Mouse (Mus musculus): ENCODE measurements at regions not wholly inside any gene's neighbourhood (a gene's known extent, or its start where the extent isn't known, plus 50 kb on each side); places are given as distances from the start of the nearest gene placed in this dataset.

DNA sequence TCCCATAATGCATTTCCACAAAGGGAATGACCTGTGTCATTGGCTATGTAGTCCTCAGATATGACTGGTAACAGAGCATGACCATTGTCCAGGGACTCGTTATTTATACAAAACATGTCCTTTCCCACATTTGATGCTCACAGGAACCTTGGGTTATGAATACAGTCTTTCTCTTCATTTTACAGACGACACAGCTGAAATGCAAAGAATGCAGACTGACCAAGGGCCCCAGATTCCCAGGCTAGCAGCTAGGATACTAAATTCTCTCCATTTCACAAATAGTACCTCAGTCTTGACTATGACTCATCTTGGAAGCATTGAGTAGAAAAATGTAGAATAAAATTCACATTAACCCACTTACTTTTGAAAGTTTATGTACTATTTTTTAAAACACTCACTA lies 182.7 kb upstream of the Sox4 start:
- H3K36me3 ChIP-seq: no peaks in the 10 kb centered on the region
- no peaks in the 10 kb centered on the region for H3K9me3 ChIP-seq (replicated peaks)
- no peak overlapping the region for H3K4me2 ChIP-seq
- ATAC-seq (replicated peaks; ENCODE audit: low FRiP score): no peak
- 82% methylated on average over 2 of the region's 2 CpGs for WGBS
- 0 out of 2 replicates have a peak, but pooled peaks cover 3% of the 10 kb centered on the region for H3K4me1 ChIP-seq
- no peaks in the 10 kb centered on the region for H3K27me3 ChIP-seq
- H3K9ac ChIP-seq: no peak overlapping the region
- H3K4me3 ChIP-seq (replicated peaks): no peak overlapping the region
- H3K27ac ChIP-seq: no peak overlapping the region

GRCm38 (mm10) chr13:29127499-29127898 lies 174.0 kb upstream of the Sox4 start:
- Histone ChIP-seq H3K9me3 (replicated peaks) (no peaks in the 10 kb centered on the region), H3K36me3 (no peaks in the 10 kb centered on the region), H3K4me1 (no peaks in the 10 kb centered on the region), H3K4me2 (no peak overlapping the region), H3K27me3 (no peaks in the 10 kb centered on the region), H3K4me3 (replicated peaks) (no peak overlapping the region), H3K27ac (no peak overlapping the region), H3K9ac (no peak overlapping the region)
- no peak for ATAC-seq (replicated peaks; ENCODE audit: low FRiP score)

DNA sequence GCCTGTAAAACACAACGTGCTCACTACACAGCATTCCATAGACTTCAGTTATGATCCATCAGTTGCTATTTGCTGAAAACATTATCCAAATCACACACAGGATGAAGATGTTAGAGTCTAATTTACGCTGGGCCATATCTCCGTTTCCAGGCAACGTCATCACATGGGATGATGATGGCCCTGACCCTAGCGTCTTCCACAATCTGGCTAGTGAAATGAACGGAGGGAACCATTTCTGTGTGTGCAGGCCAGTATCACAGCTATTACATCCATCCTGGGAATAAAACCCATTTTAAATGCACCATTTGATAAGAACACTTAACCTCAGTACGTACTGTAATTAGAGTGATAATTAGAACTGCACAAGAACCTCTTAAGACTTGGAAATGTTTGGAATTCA lies 170.0 kb upstream of the Sox4 start:
- Histone ChIP-seq H3K27ac (no peak overlapping the region), H3K4me3 (replicated peaks) (no peak overlapping the region), H3K9ac (no peak overlapping the region), H3K9me3 (replicated peaks) (no peaks in the 10 kb centered on the region), H3K36me3 (no peaks in the 10 kb centered on the region), H3K27me3 (no peaks in the 10 kb centered on the region), H3K4me2 (no peak overlapping the region), H3K4me1 (no peaks in the 10 kb centered on the region)
- ATAC-seq (replicated peaks; ENCODE audit: low FRiP score): no peak
- 84% methylated on average over 7 of the region's 7 CpGs for WGBS

GRCm38 (mm10) chr13:29121121-29121520 lies 167.6 kb upstream of the Sox4 start:
- Histone ChIP-seq H3K4me1 (no peaks in the 10 kb centered on the region), H3K9ac (no peak overlapping the region), H3K27me3 (no peaks in the 10 kb centered on the region), H3K9me3 (replicated peaks) (no peaks in the 10 kb centered on the region), H3K27ac (no peak overlapping the region), H3K4me2 (no peak overlapping the region), H3K36me3 (no peaks in the 10 kb centered on the region), H3K4me3 (replicated peaks) (no peak overlapping the region)
- WGBS: 89% methylated on average over 5 of the region's 5 CpGs
- no peak for ATAC-seq (replicated peaks; ENCODE audit: low FRiP score)

- Histone ChIP-seq H3K27ac (no peak overlapping the region), H3K4me1 (no peaks in the 10 kb centered on the region), H3K36me3 (no peaks in the 10 kb centered on the region), H3K4me2 (no peak overlapping the region), H3K27me3 (no peaks in the 10 kb centered on the region), H3K4me3 (replicated peaks) (no peak overlapping the region), H3K9ac (no peak overlapping the region), H3K9me3 (replicated peaks) (no peaks in the 10 kb centered on the region)
- no peak for ATAC-seq (replicated peaks; ENCODE audit: low FRiP score)
- WGBS: 90% methylated on average over 1 of the region's 1 CpGs
Measured at GRCm38 (mm10) chr13:29119357-29119756, 165.8 kb upstream of the Sox4 start.

DNA sequence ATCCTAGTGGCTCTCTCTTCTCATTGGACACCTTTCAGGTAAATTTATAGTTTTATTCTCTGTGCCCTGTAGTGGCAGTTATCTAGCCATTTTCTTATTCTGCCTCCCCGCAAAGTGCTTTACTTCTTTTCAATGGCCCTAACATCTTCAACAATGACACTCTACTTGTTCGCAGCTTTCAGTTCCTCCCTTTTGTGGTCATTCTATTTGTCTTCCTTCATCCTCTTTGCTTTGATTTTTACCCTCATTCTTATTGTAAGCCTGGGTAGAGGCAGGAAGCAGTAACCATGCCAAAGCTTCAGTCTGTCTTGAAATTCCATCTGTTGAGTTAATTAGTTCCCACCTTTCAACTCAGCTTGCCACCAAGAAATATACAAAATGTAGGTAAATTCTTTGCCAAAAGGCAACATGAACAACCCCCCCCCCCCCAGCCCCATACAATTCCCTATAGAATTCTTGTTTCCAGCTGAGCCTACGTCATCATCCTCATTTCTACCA lies 161.5 kb upstream of the Sox4 start:
- Histone ChIP-seq H3K9ac (no peak overlapping the region), H3K4me3 (replicated peaks) (no peak overlapping the region), H3K4me2 (no peak overlapping the region), H3K27me3 (no peaks in the 10 kb centered on the region), H3K27ac (no peak overlapping the region), H3K36me3 (no peaks in the 10 kb centered on the region), H3K4me1 (no peaks in the 10 kb centered on the region), H3K9me3 (replicated peaks) (no peaks in the 10 kb centered on the region)
- ATAC-seq (replicated peaks; ENCODE audit: low FRiP score): no peak
- 85% methylated on average over 3 of the region's 3 CpGs for WGBS

DNA sequence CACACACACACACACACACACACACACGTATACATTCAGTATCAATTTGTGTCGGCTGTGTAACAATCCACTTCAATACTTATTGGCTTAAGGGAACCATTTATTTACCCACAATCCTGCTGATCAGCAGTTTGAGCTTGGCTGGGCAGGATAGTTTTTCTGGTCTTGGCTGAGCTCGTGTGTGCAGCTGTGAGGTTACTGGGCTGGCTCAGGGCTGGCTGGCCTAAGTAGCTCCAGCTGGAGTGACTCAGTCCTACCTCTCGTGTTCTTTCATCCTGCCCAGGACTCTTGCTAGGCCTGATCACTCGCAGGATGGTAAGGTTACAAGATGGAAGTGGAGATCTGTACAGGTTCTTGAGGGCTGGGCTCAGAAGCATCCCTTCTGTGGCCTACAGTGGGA lies 156.6 kb upstream of the Sox4 start:
- 61% methylated on average over 5 of the region's 5 CpGs for WGBS

DNA sequence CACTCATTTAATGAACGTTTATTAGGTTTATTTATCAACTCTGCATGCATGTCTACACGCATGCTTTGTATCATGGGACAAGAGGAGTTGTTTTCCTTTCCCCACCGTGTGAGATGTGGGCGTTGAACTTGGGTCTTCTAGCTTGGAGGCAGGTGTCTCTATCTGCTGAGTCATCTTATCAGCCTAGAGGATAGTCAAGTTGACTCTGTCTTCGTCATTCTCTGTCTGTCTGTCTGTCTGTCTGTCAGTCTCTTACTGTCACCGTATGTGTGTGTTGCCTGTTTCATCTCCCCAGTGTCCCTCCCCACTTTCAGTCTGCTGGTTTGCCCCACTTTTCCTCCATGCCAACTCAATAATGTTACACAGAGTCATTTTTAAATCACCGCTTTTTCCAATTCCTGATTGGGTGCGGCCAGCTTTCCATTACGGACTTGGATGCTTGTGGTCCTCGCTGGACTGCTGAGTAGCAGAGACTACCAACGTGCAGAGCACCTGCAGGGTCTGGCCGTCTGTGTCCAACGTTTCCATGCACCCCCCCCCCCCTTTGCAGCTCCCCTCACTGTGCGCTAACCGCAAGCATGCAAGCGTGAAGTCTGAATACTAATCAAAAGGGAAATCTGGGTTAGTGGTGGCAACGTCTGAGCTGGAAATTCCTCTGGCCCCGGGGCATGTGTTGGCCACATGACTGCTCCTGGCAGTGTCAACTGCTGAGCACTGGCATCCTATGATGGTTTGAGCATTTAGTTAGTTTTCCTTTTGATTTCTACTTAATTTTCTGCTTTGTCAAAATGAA lies 155.7 kb upstream of the Sox4 start:
- Histone ChIP-seq H3K9me3 (replicated peaks) (no peaks in the 10 kb centered on the region), H3K36me3 (no peaks in the 10 kb centered on the region), H3K27me3 (no peaks in the 10 kb centered on the region), H3K4me2 (no peak overlapping the region), H3K4me1 (no peaks in the 10 kb centered on the region), H3K27ac (no peak overlapping the region), H3K4me3 (replicated peaks) (no peak overlapping the region), H3K9ac (no peak overlapping the region)
- ATAC-seq (replicated peaks; ENCODE audit: low FRiP score): no peak
- 76% methylated on average over 18 of the region's 18 CpGs for WGBS

More for the DNA sequence above, 156.6 kb upstream of the Sox4 start:
- Histone ChIP-seq H3K4me2 (no peak overlapping the region), H3K4me1 (no peaks in the 10 kb centered on the region), H3K9me3 (replicated peaks) (no peaks in the 10 kb centered on the region), H3K27ac (no peak overlapping the region), H3K9ac (no peak overlapping the region), H3K4me3 (replicated peaks) (no peak overlapping the region), H3K27me3 (no peaks in the 10 kb centered on the region), H3K36me3 (no peaks in the 10 kb centered on the region)
- ATAC-seq (replicated peaks; ENCODE audit: low FRiP score): peak; percentile 36; the same call in 1 of the 2 replicates

- Histone ChIP-seq H3K4me3 (replicated peaks) (no peak overlapping the region), H3K27me3 (no peaks in the 10 kb centered on the region), H3K27ac (no peak overlapping the region), H3K4me2 (no peak overlapping the region), H3K4me1 (no peaks in the 10 kb centered on the region), H3K9ac (no peak overlapping the region), H3K36me3 (no peaks in the 10 kb centered on the region), H3K9me3 (replicated peaks) (no peaks in the 10 kb centered on the region)
- WGBS: 86% methylated on average over 6 of the region's 6 CpGs
- ATAC-seq (replicated peaks; ENCODE audit: low FRiP score): no peak
Measured at GRCm38 (mm10) chr13:29108214-29108613, 154.7 kb upstream of the Sox4 start.

DNA sequence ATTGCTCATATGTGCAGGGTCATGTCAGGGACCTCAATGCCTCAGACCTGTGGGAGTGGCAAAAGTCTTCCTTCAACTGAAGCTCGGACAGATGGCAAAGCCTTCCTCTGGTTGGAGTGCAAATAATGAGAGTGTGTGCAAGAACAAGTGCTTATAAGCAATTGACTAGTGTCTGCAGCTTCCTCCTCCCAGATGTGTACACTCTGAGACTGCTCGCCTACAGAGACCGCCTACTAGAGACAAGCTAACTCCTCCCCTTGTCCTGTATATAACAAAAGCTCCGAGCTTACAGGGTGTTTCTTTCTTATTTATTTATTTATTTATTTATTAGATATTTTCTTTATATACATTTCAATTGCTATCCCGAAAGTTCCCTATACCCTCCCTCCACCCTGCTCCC lies 138.7 kb upstream of the Sox4 start:
- WGBS: 80% methylated on average over 5 of the region's 5 CpGs
- no peak for ATAC-seq (replicated peaks; ENCODE audit: low FRiP score)
- Histone ChIP-seq H3K36me3 (no peaks in the 10 kb centered on the region), H3K4me3 (replicated peaks) (no peak overlapping the region), H3K9ac (no peak overlapping the region), H3K27ac (no peak overlapping the region), H3K9me3 (replicated peaks) (no peaks in the 10 kb centered on the region), H3K4me1 (no peaks in the 10 kb centered on the region), H3K27me3 (no peaks in the 10 kb centered on the region), H3K4me2 (no peak overlapping the region)

DNA sequence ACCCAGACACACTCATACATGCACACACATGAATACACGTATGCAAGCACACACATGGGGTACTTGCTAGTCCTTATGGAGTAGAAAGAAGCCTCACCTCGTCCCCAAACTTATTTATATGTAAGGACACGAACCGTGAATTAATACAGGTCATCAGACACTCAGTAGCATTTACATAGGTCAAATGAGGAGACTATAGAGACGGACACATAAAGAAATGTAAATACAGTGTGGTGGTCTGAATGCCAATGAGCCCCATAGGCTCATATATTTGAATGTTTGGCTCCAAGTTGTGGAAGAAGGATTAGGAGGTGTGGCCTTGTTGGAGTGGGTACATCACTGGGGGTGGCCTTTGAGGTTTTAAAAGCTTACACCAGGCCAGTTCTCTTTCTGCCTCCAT lies 133.3 kb upstream of the Sox4 start:
- Histone ChIP-seq H3K9me3 (replicated peaks) (no peaks in the 10 kb centered on the region), H3K4me2 (no peak overlapping the region), H3K4me1 (no peaks in the 10 kb centered on the region), H3K9ac (no peak overlapping the region), H3K36me3 (no peaks in the 10 kb centered on the region), H3K4me3 (replicated peaks) (no peak overlapping the region), H3K27me3 (no peaks in the 10 kb centered on the region), H3K27ac (no peak overlapping the region)
- 87% methylated on average over 5 of the region's 5 CpGs for WGBS
- no peak for ATAC-seq (replicated peaks; ENCODE audit: low FRiP score)

DNA sequence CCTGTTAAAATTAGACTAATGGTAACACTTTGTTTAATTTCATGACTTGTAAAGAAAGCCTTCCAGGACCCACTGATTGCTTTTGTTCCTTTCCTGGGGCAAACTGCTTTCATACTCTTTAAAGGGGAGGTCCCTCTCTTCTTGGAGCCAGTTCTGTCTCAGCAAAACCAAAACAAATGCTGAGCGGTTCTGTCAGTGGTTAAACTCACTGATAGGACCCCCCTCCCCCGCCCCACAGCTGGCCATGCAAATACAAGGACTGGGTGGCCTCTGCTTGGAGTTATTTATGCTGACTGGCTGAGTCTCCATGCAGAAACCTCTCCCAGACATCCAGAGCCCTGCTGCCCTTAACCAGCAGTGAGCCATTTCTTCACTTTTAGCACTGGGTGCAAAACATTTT lies 127.6 kb upstream of the Sox4 start:
- H3K9ac ChIP-seq: no peak overlapping the region
- H3K4me1 ChIP-seq: peaks cover 5% of the 10 kb centered on the region; the same call in 1 of the 2 replicates
- no peaks in the 10 kb centered on the region for H3K27me3 ChIP-seq
- 20% methylated on average over 2 of the region's 2 CpGs for WGBS
- H3K36me3 ChIP-seq: no peaks in the 10 kb centered on the region
- no peak for ATAC-seq (replicated peaks; ENCODE audit: low FRiP score)
- H3K9me3 ChIP-seq (replicated peaks): no peaks in the 10 kb centered on the region
- no peak overlapping the region for H3K27ac ChIP-seq
- no peak overlapping the region for H3K4me2 ChIP-seq
- no peak overlapping the region for H3K4me3 ChIP-seq (replicated peaks)

GRCm38 (mm10) chr13:29079841-29080240 lies 126.3 kb upstream of the Sox4 start:
- 92% methylated on average over 10 of the region's 10 CpGs for WGBS
- ATAC-seq (replicated peaks; ENCODE audit: low FRiP score): no peak
- Histone ChIP-seq H3K27ac (no peak overlapping the region), H3K9me3 (replicated peaks) (no peaks in the 10 kb centered on the region), H3K36me3 (no peaks in the 10 kb centered on the region), H3K27me3 (no peaks in the 10 kb centered on the region), H3K4me1 (peaks cover 5% of the 10 kb centered on the region; the same call in 1 of the 2 replicates), H3K9ac (no peak overlapping the region), H3K4me2 (no peak overlapping the region), H3K4me3 (replicated peaks) (no peak overlapping the region)
